Mouse (Mus musculus) stomach, embryonic 16.5 days (tissue): ENCODE data around the gene Phf11c. TPM values are rescaled to one million over a fixed set of nuclear protein-coding genes. Genes with fewer than 3 reads are reported as not detected.
"Not testable (repeated sequence)": the region's sequence is repeated elsewhere in the genome, so short reads cannot be mapped to it uniquely, and the experiment has no call there.

Source experiments
- ATAC-seq: fragments of 200-750 bp; cut with Nextera tagmentation; 2 replicates; pipeline ENCODE4 v1.8.0; 2017; ENCODE audit warnings: moderate number of reproducible peaks, moderate TSS enrichment; ENCODE audit not compliant: insufficient read depth, low FRiP score
- H3K27ac ChIP-seq: fragments of 300-500 bp; sonication (generic); 2 replicates; pipeline ENCODE4 v1.5.1; 2014; ENCODE audit warnings: low read length
- H3K27me3 ChIP-seq: fragments of 300-500 bp; sonication (generic); 2 replicates; pipeline ENCODE4 v1.6.1; 2014; ENCODE audit warnings: low read length, control low read depth, mixed read lengths; ENCODE audit not compliant: control insufficient read depth, insufficient read depth
- H3K36me3 ChIP-seq: fragments of 300-500 bp; sonication (generic); 2 replicates; pipeline ENCODE4 v1.6.1; 2014; ENCODE audit warnings: low read length; ENCODE audit not compliant: control insufficient read depth, insufficient read depth
- H3K4me1 ChIP-seq: fragments of 300-500 bp; sonication (generic); 2 replicates; pipeline ENCODE4 v1.6.1; 2014; ENCODE audit warnings: low read length, control low read depth, mixed read lengths; ENCODE audit not compliant: control insufficient read depth, insufficient read depth
- H3K4me2 ChIP-seq: fragments of 300-500 bp; sonication (generic); 2 replicates; pipeline ENCODE4 v1.6.1; 2014; ENCODE audit warnings: low read depth, low read length, mixed read lengths
- H3K4me3 ChIP-seq: fragments of 300-500 bp; sonication (generic); replicated peaks from 2 replicates; pipeline ENCODE4 v1.5.1; 2014; ENCODE audit warnings: mild to moderate bottlenecking, low read length
- H3K9ac ChIP-seq: fragments of 300-500 bp; sonication (generic); 2 replicates; pipeline ENCODE4 v1.6.1; 2014; ENCODE audit warnings: low read length
- H3K9me3 ChIP-seq: fragments of 300-500 bp; sonication (generic); replicated peaks from 2 replicates; pipeline ENCODE4 v1.6.1; 2016; ENCODE audit warnings: low read length, control low read depth; ENCODE audit not compliant: control insufficient read depth
- WGBS: fragments of 180-500 bp; shearing (Covaris S2); extraction: QIAGEN DNeasy Blood & Tissue Kit; methylation state at CpG from one replicate; pipeline ENCODE4 v1.1.7; 2014; 5-methylcytosine and 5-hydroxymethylcytosine counted together
- polyA plus RNA-seq: library from polyadenylated mRNA; unstranded; fragments of >200 nt; fragmentation: Nextera tagmentation; extraction: Ambion mirVana; gene quantifications from 2 replicates; pipeline ENCODE4 v1.2.1, GENCODE M21; 2015

Gene Phf11c
- polyA plus RNA-seq, 1 experiment from 2014 or later, result 0.49 TPM

- WGBS, result 67% methylated on average over 1 of the region's 1 CpGs
- H3K4me2 ChIP-seq, H3K9me3 ChIP-seq, H3K27me3 ChIP-seq, H3K27ac ChIP-seq, H3K9ac ChIP-seq, H3K36me3 ChIP-seq, H3K4me1 ChIP-seq, ATAC-seq, H3K4me3 ChIP-seq: not testable (repeated sequence)
Observed at GRCm38 (mm10) chr14:59341189-59341588, 54.0 kb downstream of the Phf11c start, which contains the start of gene Phf11b. Gene Phf11b (minus strand): TSS chr14:59341351.

GRCm38 (mm10) chr14:59339541-59339940 is 55.6 kb downstream of the Phf11c start:
- Histone ChIP-seq H3K27me3 (no peaks in the 10 kb centered on the region), H3K4me3 (no peak overlapping the region), H3K36me3 (no peaks in the 10 kb centered on the region), H3K27ac (no peak overlapping the region), H3K4me1 (no peaks in the 10 kb centered on the region), H3K9ac (no peak overlapping the region), H3K4me2 (no peak overlapping the region), H3K9me3 (no peaks in the 10 kb centered on the region)
- WGBS, result 89% methylated on average over 1 of the region's 1 CpGs
- ATAC-seq, result no peak

- not testable (repeated sequence) for ATAC-seq, H3K4me1 ChIP-seq, H3K27me3 ChIP-seq, H3K4me3 ChIP-seq, H3K9ac ChIP-seq, H3K27ac ChIP-seq, H3K4me2 ChIP-seq, H3K9me3 ChIP-seq, H3K36me3 ChIP-seq
- WGBS, result 91% methylated on average over 3 of the region's 3 CpGs
Observed at GRCm38 (mm10) chr14:59336056-59336455, 59.1 kb downstream of the Phf11c start.

Other genes starting within 250 kb of the Phf11c start
- not detected in 2 replicates for gene Gm5142, start 216.6 kb downstream of the Phf11c start, polyA plus RNA-seq
- gene Rcbtb1, start 194.2 kb downstream of the Phf11c start, polyA plus RNA-seq, result 36.2 and 43.0 TPM in 2 replicates
- gene Gm6904, start 135.2 kb downstream of the Phf11c start, polyA plus RNA-seq, result not detected in 2 replicates
- 0.16 TPM in 1 of 2 replicates, not detected in the other for gene Phf11a, start 97.9 kb downstream of the Phf11c start, polyA plus RNA-seq
- gene Phf11b, start 54.0 kb downstream of the Phf11c start, polyA plus RNA-seq, result 0.40 and 0.98 TPM in 2 replicates
- 4.4 and 6.0 TPM in 2 replicates for gene Phf11d, start 29.9 kb downstream of the Phf11c start, polyA plus RNA-seq
- gene Setdb2, start 45.5 kb upstream of the Phf11c start, polyA plus RNA-seq, result 8.0 and 10.0 TPM in 2 replicates
- 43.5 TPM in 2 replicates for gene Cab39l, start 45.6 kb upstream of the Phf11c start, polyA plus RNA-seq
- gene Cdadc1, start 202.6 kb upstream of the Phf11c start, polyA plus RNA-seq, result 31.0 and 37.3 TPM in 2 replicates
- gene Shisa2, start 229.9 kb upstream of the Phf11c start, polyA plus RNA-seq, result 3.7 and 5.4 TPM in 2 replicates